Mouse (Mus musculus) kidney, adult 2 months (tissue): ENCODE data around the gene Lclat1. TPM values are rescaled to one million over a fixed set of nuclear protein-coding genes. Genes with fewer than 3 reads are reported as not detected.
"Not testable (repeated sequence)": the region's sequence is repeated elsewhere in the genome, so short reads cannot be mapped to it uniquely, and the experiment has no call there.

Experiments
- DNase-seq: peaks from one replicate; pipeline ENCODE4 v3.0.0; 2021
- H3K27ac ChIP-seq: fragments of 200-500 bp; 2 replicates; pipeline ENCODE4 v1.5.1; 2012; ENCODE audit warnings: low read depth, low read length, control low read depth, inconsistent platforms; ENCODE audit not compliant: insufficient read depth
- H3K27me3 ChIP-seq: fragments of 200-500 bp; replicated peaks from 2 replicates; pipeline ENCODE4 v1.6.1; 2012; ENCODE audit warnings: mild to moderate bottlenecking, moderate library complexity, low read length, inconsistent platforms; ENCODE audit not compliant: control insufficient read depth, insufficient read depth
- H3K36me3 ChIP-seq: fragments of 200-500 bp; 2 replicates; pipeline ENCODE4 v1.6.1; 2012; ENCODE audit warnings: mild to moderate bottlenecking, moderate library complexity, low read length, inconsistent platforms; ENCODE audit not compliant: control insufficient read depth, insufficient read depth
- H3K4me1 ChIP-seq: fragments of 200-500 bp; 2 replicates; pipeline ENCODE4 v1.6.1; 2011; ENCODE audit warnings: low read length; ENCODE audit not compliant: control insufficient read depth, insufficient read depth
- H3K4me3 ChIP-seq: fragments of 200-500 bp; 2 replicates; pipeline ENCODE4 v1.5.1; 2011; ENCODE audit warnings: mild to moderate bottlenecking, low read depth, low read length, control low read depth; ENCODE audit not compliant: insufficient read depth
- CTCF ChIP-seq: fragments of 200-500 bp; conservative IDR thresholded peaks from 2 replicates; pipeline ENCODE4 v1.5.1; 2011; ENCODE audit warnings: low read depth, mild to moderate bottlenecking, control low read depth, low read length, moderate library complexity, mixed read lengths; ENCODE audit not compliant: insufficient read depth, insufficient read length
- POLR2A ChIP-seq: fragments of 200-500 bp; IDR thresholded peaks from one replicate; pipeline ENCODE4 v1.6.1; 2011; ENCODE audit warnings: low read depth, low read length, control low read depth
- WGBS: fragments of 180-500 bp; shearing (Covaris S2); methylation state at CpG from one replicate; pipeline ENCODE4 v1.1.7; 2018; 5-methylcytosine and 5-hydroxymethylcytosine counted together
- polyA plus RNA-seq: library from polyadenylated mRNA; depleted of rRNA; stranded (reverse); fragments of >200 nt; gene quantifications from 2 replicates; pipeline ENCODE4 v1.2.3, GENCODE M21; 2012

The Lclat1 gene
- polyA plus RNA-seq, 1 experiment = 18.8 TPM

GRCm38 (mm10) chr17:73251812-73252608 lies 144.2 kb downstream of the Lclat1 start:
- 63% methylated on average over 11 of the region's 11 CpGs for WGBS
- no peaks in the 10 kb centered on the region for H3K27me3 ChIP-seq
- no peaks in the 10 kb centered on the region for H3K36me3 ChIP-seq
- no peak overlapping the region for H3K27ac ChIP-seq
- H3K4me1 ChIP-seq = no peaks in the 10 kb centered on the region
- TF ChIP-seq POLR2A (no peak), CTCF (no peak)
- no peak for DNase-seq
- no peak overlapping the region for H3K4me3 ChIP-seq

- 74% methylated on average over 10 of the region's 10 CpGs for WGBS
- no peaks in the 10 kb centered on the region for H3K4me1 ChIP-seq
- H3K4me3 ChIP-seq = no peak overlapping the region
- DNase-seq = no peak
- no peak overlapping the region for H3K27ac ChIP-seq
- TF ChIP-seq CTCF = no peak
- no peak for TF ChIP-seq POLR2A
- H3K27me3 ChIP-seq = no peaks in the 10 kb centered on the region
- H3K36me3 ChIP-seq = no peaks in the 10 kb centered on the region
Measured at GRCm38 (mm10) chr17:73253291-73253969, 145.6 kb downstream of the Lclat1 start.

- Histone ChIP-seq H3K27me3 (no peaks in the 10 kb centered on the region), H3K4me1 (no peaks in the 10 kb centered on the region), H3K27ac (no peak overlapping the region), H3K4me3 (no peak overlapping the region), H3K36me3 (no peaks in the 10 kb centered on the region)
- TF ChIP-seq CTCF (no peak), POLR2A (no peak)
- 92% methylated on average over 5 of the region's 5 CpGs for WGBS
- DNase-seq = no peak
Measured at GRCm38 (mm10) chr17:73255801-73256200, 148.0 kb downstream of the Lclat1 start.

GRCm38 (mm10) chr17:73258620-73259019 lies 150.8 kb downstream of the Lclat1 start:
- WGBS = 11% methylated on average over 12 of the region's 12 CpGs
- TF ChIP-seq POLR2A (no peak), CTCF (no peak)

GRCm38 (mm10) chr17:73259258-73259657 lies 151.5 kb downstream of the Lclat1 start:
- H3K27me3 ChIP-seq, H3K4me1 ChIP-seq, DNase-seq, H3K36me3 ChIP-seq, H3K4me3 ChIP-seq, H3K27ac ChIP-seq: not testable (repeated sequence)
- 96% methylated on average over 5 of the region's 5 CpGs for WGBS

More at GRCm38 (mm10) chr17:73258620-73259019, 150.8 kb downstream of the Lclat1 start:
- Histone ChIP-seq H3K27ac (no peak overlapping the region), H3K36me3 (no peaks in the 10 kb centered on the region), H3K4me3 (no peak overlapping the region), H3K4me1 (no peaks in the 10 kb centered on the region), H3K27me3 (no peaks in the 10 kb centered on the region)
- DNase-seq = no peak

GRCm38 (mm10) chr17:73262558-73262957 lies 154.8 kb downstream of the Lclat1 start:
- Histone ChIP-seq H3K36me3 (no peaks in the 10 kb centered on the region), H3K4me1 (no peaks in the 10 kb centered on the region), H3K27me3 (no peaks in the 10 kb centered on the region), H3K4me3 (no peak overlapping the region), H3K27ac (no peak overlapping the region)
- no peak for DNase-seq
- TF ChIP-seq POLR2A (no peak), CTCF (no peak)
- WGBS = 92% methylated on average over 2 of the region's 2 CpGs

GRCm38 (mm10) chr17:73263077-73263501 lies 155.3 kb downstream of the Lclat1 start:
- H3K27ac ChIP-seq = no peak overlapping the region
- H3K4me3 ChIP-seq = no peak overlapping the region
- no peak for DNase-seq
- no peaks in the 10 kb centered on the region for H3K27me3 ChIP-seq
- WGBS = 62% methylated on average over 8 of the region's 8 CpGs
- TF ChIP-seq CTCF (no peak), POLR2A (no peak)
- H3K36me3 ChIP-seq = no peaks in the 10 kb centered on the region
- no peaks in the 10 kb centered on the region for H3K4me1 ChIP-seq
